Mouse (Mus musculus): ENCODE measurements at regions not wholly inside any gene's neighbourhood (a gene's known extent, or its start where the extent isn't known, plus 50 kb on each side); places are given as distances from the start of the nearest gene placed in this dataset.
A peak's percentile ranks its signal among the peaks of the same experiment; 100 is the strongest.

- no peak overlapping the region for H3K4me2 ChIP-seq
- H3K4me1 ChIP-seq: peaks cover 26% of the 10 kb centered on the region
- no peaks in the 10 kb centered on the region for H3K9me3 ChIP-seq
- no peaks in the 10 kb centered on the region for H3K27me3 ChIP-seq (replicated peaks)
- no peak overlapping the region for H3K27ac ChIP-seq
- no peak for ATAC-seq (replicated peaks)
- no peak overlapping the region for H3K4me3 ChIP-seq
- WGBS: 88% methylated on average over 4 of the region's 4 CpGs
- H3K36me3 ChIP-seq (replicated peaks): no peaks in the 10 kb centered on the region
- H3K9ac ChIP-seq: no peak overlapping the region
Observed at GRCm38 (mm10) chr15:36896265-36896664, 111.3 kb downstream of the Zfp706 start.

- peaks cover 16% of the 10 kb centered on the region for H3K4me1 ChIP-seq
- H3K36me3 ChIP-seq (replicated peaks): no peaks in the 10 kb centered on the region
- no peak overlapping the region for H3K9ac ChIP-seq
- no peaks in the 10 kb centered on the region for H3K27me3 ChIP-seq (replicated peaks)
- no peak overlapping the region for H3K27ac ChIP-seq
- no peak overlapping the region for H3K4me2 ChIP-seq
- no peak overlapping the region for H3K4me3 ChIP-seq
- 88% methylated on average over 4 of the region's 4 CpGs for WGBS
- no peaks in the 10 kb centered on the region for H3K9me3 ChIP-seq
- ATAC-seq (replicated peaks): no peak
Observed at GRCm38 (mm10) chr15:36895031-36895430, 112.5 kb downstream of the Zfp706 start.

GRCm38 (mm10) chr15:36893407-36893969, 114.1 kb downstream of the Zfp706 start:
- Histone ChIP-seq H3K9me3 (no peaks in the 10 kb centered on the region), H3K27ac (no peak overlapping the region), H3K4me1 (peaks cover 16% of the 10 kb centered on the region), H3K9ac (no peak overlapping the region), H3K36me3 (replicated peaks) (no peaks in the 10 kb centered on the region), H3K4me2 (no peak overlapping the region; the same call in 1 of the 2 replicates), H3K4me3 (no peak overlapping the region), H3K27me3 (replicated peaks) (no peaks in the 10 kb centered on the region)
- 51% methylated on average over 4 of the region's 4 CpGs for WGBS
- no peak for ATAC-seq (replicated peaks)

GRCm38 (mm10) chr15:36892576-36893205, 114.9 kb downstream of the Zfp706 start:
- Histone ChIP-seq H3K4me2 (peak overlapping the region; percentile 41), H3K4me3 (peak overlapping the region; percentile 0; the same call in 1 of the 2 replicates), H3K27ac (peak overlapping the region; percentile 57; the same call in 1 of the 2 replicates), H3K27me3 (replicated peaks) (no peaks in the 10 kb centered on the region), H3K9me3 (no peaks in the 10 kb centered on the region), H3K9ac (peak overlapping the region; percentile 31), H3K36me3 (replicated peaks) (no peaks in the 10 kb centered on the region), H3K4me1 (peaks cover 16% of the 10 kb centered on the region)
- WGBS: 9% methylated on average over 15 of the region's 15 CpGs
- ATAC-seq (replicated peaks): peak; percentile 70

GRCm38 (mm10) chr15:36891851-36892250, 115.7 kb downstream of the Zfp706 start:
- no peak for ATAC-seq (replicated peaks)
- H3K36me3 ChIP-seq (replicated peaks): no peaks in the 10 kb centered on the region
- WGBS: 18% methylated on average over 12 of the region's 12 CpGs
- H3K4me2 ChIP-seq: peak overlapping the region; percentile 41; the same call in 1 of the 2 replicates
- no peak overlapping the region for H3K9ac ChIP-seq
- peaks cover 16% of the 10 kb centered on the region for H3K4me1 ChIP-seq
- H3K27ac ChIP-seq: peak overlapping the region; percentile 57; the same call in 1 of the 2 replicates
- no peak overlapping the region for H3K4me3 ChIP-seq
- no peaks in the 10 kb centered on the region for H3K27me3 ChIP-seq (replicated peaks)
- H3K9me3 ChIP-seq: no peaks in the 10 kb centered on the region

GRCm38 (mm10) chr15:36891296-36891695, 116.3 kb downstream of the Zfp706 start:
- no peaks in the 10 kb centered on the region for H3K9me3 ChIP-seq
- no peak overlapping the region for H3K9ac ChIP-seq
- H3K4me3 ChIP-seq: no peak overlapping the region
- no peaks in the 10 kb centered on the region for H3K27me3 ChIP-seq (replicated peaks)
- no peaks in the 10 kb centered on the region for H3K36me3 ChIP-seq (replicated peaks)
- no peak for ATAC-seq (replicated peaks)
- no peak overlapping the region for H3K4me2 ChIP-seq
- WGBS: 41% methylated on average over 1 of the region's 1 CpGs
- H3K4me1 ChIP-seq: peaks cover 16% of the 10 kb centered on the region
- no peak overlapping the region for H3K27ac ChIP-seq

GRCm38 (mm10) chr15:36889072-36889471, 118.5 kb downstream of the Zfp706 start:
- no peak for ATAC-seq (replicated peaks)
- WGBS: 84% methylated on average over 3 of the region's 3 CpGs
- H3K27ac ChIP-seq: no peak overlapping the region

GRCm38 (mm10) chr15:36888351-36889069, 119.1 kb downstream of the Zfp706 start:
- Histone ChIP-seq H3K36me3 (replicated peaks) (no peaks in the 10 kb centered on the region), H3K4me1 (peaks cover 16% of the 10 kb centered on the region), H3K4me3 (no peak overlapping the region), H3K27ac (no peak overlapping the region), H3K27me3 (replicated peaks) (no peaks in the 10 kb centered on the region), H3K9ac (no peak overlapping the region), H3K4me2 (no peak overlapping the region), H3K9me3 (no peaks in the 10 kb centered on the region)
- ATAC-seq (replicated peaks): no peak
- WGBS: 78% methylated on average over 11 of the region's 11 CpGs

More at GRCm38 (mm10) chr15:36889072-36889471, 118.5 kb downstream of the Zfp706 start:
- Histone ChIP-seq H3K4me1 (peaks cover 16% of the 10 kb centered on the region), H3K4me2 (no peak overlapping the region), H3K27me3 (replicated peaks) (no peaks in the 10 kb centered on the region), H3K9me3 (no peaks in the 10 kb centered on the region), H3K9ac (no peak overlapping the region), H3K36me3 (replicated peaks) (no peaks in the 10 kb centered on the region), H3K4me3 (no peak overlapping the region)

- Histone ChIP-seq H3K36me3 (replicated peaks) (no peaks in the 10 kb centered on the region), H3K4me1 (no peaks in the 10 kb centered on the region), H3K27me3 (replicated peaks) (no peaks in the 10 kb centered on the region), H3K9ac (no peak overlapping the region), H3K4me3 (no peak overlapping the region), H3K27ac (no peak overlapping the region), H3K4me2 (no peak overlapping the region), H3K9me3 (no peaks in the 10 kb centered on the region)
- 85% methylated on average over 11 of the region's 11 CpGs for WGBS
- ATAC-seq (replicated peaks): no peak
Observed at GRCm38 (mm10) chr15:36884671-36885365, 122.8 kb downstream of the Zfp706 start.

GRCm38 (mm10) chr15:36884074-36884473, 123.5 kb downstream of the Zfp706 start:
- 91% methylated on average over 3 of the region's 3 CpGs for WGBS
- Histone ChIP-seq H3K4me3 (no peak overlapping the region), H3K4me1 (no peaks in the 10 kb centered on the region), H3K9ac (no peak overlapping the region), H3K27me3 (replicated peaks) (no peaks in the 10 kb centered on the region), H3K4me2 (no peak overlapping the region), H3K9me3 (no peaks in the 10 kb centered on the region), H3K36me3 (replicated peaks) (no peaks in the 10 kb centered on the region), H3K27ac (no peak overlapping the region)
- no peak for ATAC-seq (replicated peaks)

- H3K4me3 ChIP-seq: no peak overlapping the region
- no peak overlapping the region for H3K9ac ChIP-seq
- no peak overlapping the region for H3K4me2 ChIP-seq
- no peak for ATAC-seq (replicated peaks)
- H3K36me3 ChIP-seq (replicated peaks): no peaks in the 10 kb centered on the region
- no peaks in the 10 kb centered on the region for H3K9me3 ChIP-seq
- H3K4me1 ChIP-seq: peaks cover 3% of the 10 kb centered on the region; the same call in 1 of the 2 replicates
- 86% methylated on average over 6 of the region's 6 CpGs for WGBS
- no peak overlapping the region for H3K27ac ChIP-seq
- no peaks in the 10 kb centered on the region for H3K27me3 ChIP-seq (replicated peaks)
Observed at GRCm38 (mm10) chr15:36883156-36883555, 124.4 kb downstream of the Zfp706 start.

GRCm38 (mm10) chr15:36881576-36881975, 126.0 kb downstream of the Zfp706 start:
- 79% methylated on average over 2 of the region's 2 CpGs for WGBS
- Histone ChIP-seq H3K9me3 (no peaks in the 10 kb centered on the region), H3K4me2 (no peak overlapping the region), H3K9ac (no peak overlapping the region), H3K27ac (no peak overlapping the region), H3K27me3 (replicated peaks) (no peaks in the 10 kb centered on the region), H3K4me1 (peaks cover 3% of the 10 kb centered on the region; the same call in 1 of the 2 replicates), H3K4me3 (no peak overlapping the region), H3K36me3 (replicated peaks) (no peaks in the 10 kb centered on the region)
- ATAC-seq (replicated peaks): no peak

All from midbrain, embryonic 15.5 days (tissue).